Mouse (Mus musculus): ENCODE data around the gene Raph1.

Gene Raph1

GRCm38 (mm10) chr1:60566631-60567311 lies at the start of gene Raph1:
Gene Raph1 (minus strand): TSS chr1:60567104.
- peak; percentile 28 for DNase-seq (ENCODE audit: low spot score)

- no peak for DNase-seq (ENCODE audit: low spot score)
Observed at GRCm38 (mm10) chr1:60615703-60616102, 48.8 kb upstream of the Raph1 start.

- DNase-seq (ENCODE audit: low spot score), result no peak
Observed at GRCm38 (mm10) chr1:60614902-60615301, 48.0 kb upstream of the Raph1 start.

GRCm38 (mm10) chr1:60611968-60612367 lies 45.1 kb upstream of the Raph1 start:
- no peak for DNase-seq (ENCODE audit: low spot score)

- DNase-seq (ENCODE audit: low spot score), result no peak
Observed at GRCm38 (mm10) chr1:60610631-60611030, 43.7 kb upstream of the Raph1 start.

- no peak for DNase-seq (ENCODE audit: low spot score)
Observed at GRCm38 (mm10) chr1:60609011-60609775, 42.3 kb upstream of the Raph1 start.

- no peak for DNase-seq (ENCODE audit: low spot score)
Observed at GRCm38 (mm10) chr1:60604481-60605021, 37.6 kb upstream of the Raph1 start.

- DNase-seq (ENCODE audit: low spot score), result no peak
Observed at GRCm38 (mm10) chr1:60600682-60601081, 33.8 kb upstream of the Raph1 start.

- no peak for DNase-seq (ENCODE audit: low spot score)
Observed at GRCm38 (mm10) chr1:60599926-60600325, 33.0 kb upstream of the Raph1 start.

- DNase-seq (ENCODE audit: low spot score), result no peak
Observed at GRCm38 (mm10) chr1:60599013-60599701, 32.3 kb upstream of the Raph1 start.

GRCm38 (mm10) chr1:60596386-60597320 lies 29.7 kb upstream of the Raph1 start:
- DNase-seq (ENCODE audit: low spot score), result no peak

GRCm38 (mm10) chr1:60593101-60593500 lies 26.2 kb upstream of the Raph1 start:
- DNase-seq (ENCODE audit: low spot score), result no peak

GRCm38 (mm10) chr1:60588887-60589629 lies 22.2 kb upstream of the Raph1 start:
- no peak for DNase-seq (ENCODE audit: low spot score)

- DNase-seq (ENCODE audit: low spot score), result no peak
Observed at GRCm38 (mm10) chr1:60580990-60581389, 14.1 kb upstream of the Raph1 start.

- DNase-seq (ENCODE audit: low spot score), result no peak
Observed at GRCm38 (mm10) chr1:60579886-60580285, 13.0 kb upstream of the Raph1 start.

GRCm38 (mm10) chr1:60572699-60573098 lies 5.8 kb upstream of the Raph1 start:
- no peak for DNase-seq (ENCODE audit: low spot score)

GRCm38 (mm10) chr1:60569741-60570140 lies 2.8 kb upstream of the Raph1 start:
- DNase-seq (ENCODE audit: low spot score), result no peak

- DNase-seq (ENCODE audit: low spot score), result no peak
Observed at GRCm38 (mm10) chr1:60569210-60569609, 2.3 kb upstream of the Raph1 start.

- DNase-seq (ENCODE audit: low spot score), result no peak
Observed at GRCm38 (mm10) chr1:60567321-60567720, 417 bp upstream of the Raph1 start.

GRCm38 (mm10) chr1:60565931-60566630 lies 823 bp downstream of the Raph1 start:
- no peak for DNase-seq (ENCODE audit: low spot score)

Measured in c-Kit-positive CD71-positive TER-119-positive erythroid progenitor cells, embryonic 14.5 days (primary cell).